Mouse (Mus musculus) left cerebral cortex, adult 2 months (tissue): ENCODE measurements around the gene B4gat1. TPM values are rescaled to one million over a fixed set of nuclear protein-coding genes. Genes with fewer than 3 reads are reported as not detected.

Source experiments
- DNase-seq, 2 experiments: peaks; one replicate each; pipeline ENCODE4 v3.0.0; 2021 to 2022; ENCODE audit warnings: low spot score in 2 of 2, mixed read lengths in 1 of 2; ENCODE audit errors: extremely low spot score in 1 of 2
- H3K27ac ChIP-seq: fragments of 200-600 bp; 2 replicates; pipeline ENCODE4 v1.8.1; 2022
- H3K4me3 ChIP-seq: fragments of 200-600 bp; 2 replicates; pipeline ENCODE4 v1.8.1; 2022
- CTCF ChIP-seq: fragments of 200-600 bp; IDR thresholded peaks from 2 replicates; pipeline ENCODE4 v1.8.1; 2022; ENCODE audit warnings: antibody characterized with exemption, mild to moderate bottlenecking, moderate library complexity
- intact Hi-C: fragments of 180-260 bp; cut with DNase I; formaldehyde crosslinking; loops from one replicate; pipeline ENCODE4 v1.15.1; 2025
- total RNA-seq, 2 experiments: library from RNA; stranded (reverse); gene quantifications; 2 replicates each; pipeline ENCODE4 v1.2.3; 2021

Gene B4gat1
- total RNA-seq, 2 experiments from 2014 or later, result 109 to 131 TPM

GRCm38 (mm10) chr19:5051515-5051914 is 12.9 kb downstream of the B4gat1 start:
- peak overlapping the region; percentile 54 for H3K4me3 ChIP-seq
- no peak for TF ChIP-seq CTCF
- no peak for DNase-seq
- intact Hi-C loops, result loop anchor here (2.0 kb wide), 1 partner anchor 33 kb away; the partner anchor contains the start of gene Tmem151a
- peak overlapping the region; percentile 94 for H3K27ac ChIP-seq

GRCm38 (mm10) chr19:5052166-5052822 is 13.7 kb downstream of the B4gat1 start:
- intact Hi-C loops, result no loop called here
- Histone ChIP-seq H3K4me3 (peak overlapping the region; percentile 54), H3K27ac (peak overlapping the region; percentile 94)
- DNase-seq, result peak in 1 of 2 experiments; percentile 78
- no peak for TF ChIP-seq CTCF

GRCm38 (mm10) chr19:5052853-5053252 is 14.2 kb downstream of the B4gat1 start:
- intact Hi-C loops, result no loop called here
- Histone ChIP-seq H3K27ac (peak overlapping the region; percentile 94), H3K4me3 (peak overlapping the region; percentile 54)
- TF ChIP-seq CTCF, result no peak
- no peak for DNase-seq

- peak in 1 of 2 experiments; percentile 67 for DNase-seq
- intact Hi-C loops, result no loop called here
- peak; percentile 80 for TF ChIP-seq CTCF
- H3K27ac ChIP-seq, result peak overlapping the region; percentile 94; the same call in 1 of the 2 replicates
- H3K4me3 ChIP-seq, result peak overlapping the region; percentile 54; the same call in 1 of the 2 replicates
Observed at GRCm38 (mm10) chr19:5053909-5054308, 15.3 kb downstream of the B4gat1 start.

GRCm38 (mm10) chr19:5056251-5056650 is 17.6 kb downstream of the B4gat1 start:
- intact Hi-C loops, result loop anchor here (2.0 kb wide), 1 partner anchor 17 kb away; no protein-coding TSS in a partner anchor
- no peak for DNase-seq

GRCm38 (mm10) chr19:5057876-5058775 is 19.5 kb downstream of the B4gat1 start:
- Histone ChIP-seq H3K27ac (peak overlapping the region; percentile 8; the same call in 1 of the 2 replicates), H3K4me3 (no peak overlapping the region)
- DNase-seq, result no peak
- TF ChIP-seq CTCF, result no peak
- intact Hi-C loops, result loop anchor here (2.0 kb wide), 1 partner anchor 15 kb away; no protein-coding TSS in a partner anchor

More at GRCm38 (mm10) chr19:5056251-5056650, 17.6 kb downstream of the B4gat1 start:
- Histone ChIP-seq H3K27ac (no peak overlapping the region), H3K4me3 (no peak overlapping the region)
- TF ChIP-seq CTCF, result peak; percentile 80

GRCm38 (mm10) chr19:5058801-5059771 is 20.5 kb downstream of the B4gat1 start:
- H3K27ac ChIP-seq, result peak overlapping the region; percentile 8
- no peak for DNase-seq
- no peak for TF ChIP-seq CTCF
- intact Hi-C loops, result no loop called here
- no peak overlapping the region for H3K4me3 ChIP-seq

GRCm38 (mm10) chr19:5060365-5061330 is 22.0 kb downstream of the B4gat1 start:
- DNase-seq, result no peak
- Histone ChIP-seq H3K27ac (no peak overlapping the region), H3K4me3 (no peak overlapping the region)
- TF ChIP-seq CTCF, result no peak
- intact Hi-C loops, result no loop called here

- no peak for DNase-seq
- no peak for TF ChIP-seq CTCF
- no peak overlapping the region for H3K27ac ChIP-seq
- H3K4me3 ChIP-seq, result no peak overlapping the region
- intact Hi-C loops, result no loop called here
Observed at GRCm38 (mm10) chr19:5062041-5062440, 23.4 kb downstream of the B4gat1 start.

GRCm38 (mm10) chr19:5062446-5062845 is 23.8 kb downstream of the B4gat1 start:
- Histone ChIP-seq H3K27ac (no peak overlapping the region), H3K4me3 (no peak overlapping the region)
- DNase-seq, result no peak
- intact Hi-C loops, result no loop called here
- TF ChIP-seq CTCF, result no peak
